In the genomic region with DNA sequence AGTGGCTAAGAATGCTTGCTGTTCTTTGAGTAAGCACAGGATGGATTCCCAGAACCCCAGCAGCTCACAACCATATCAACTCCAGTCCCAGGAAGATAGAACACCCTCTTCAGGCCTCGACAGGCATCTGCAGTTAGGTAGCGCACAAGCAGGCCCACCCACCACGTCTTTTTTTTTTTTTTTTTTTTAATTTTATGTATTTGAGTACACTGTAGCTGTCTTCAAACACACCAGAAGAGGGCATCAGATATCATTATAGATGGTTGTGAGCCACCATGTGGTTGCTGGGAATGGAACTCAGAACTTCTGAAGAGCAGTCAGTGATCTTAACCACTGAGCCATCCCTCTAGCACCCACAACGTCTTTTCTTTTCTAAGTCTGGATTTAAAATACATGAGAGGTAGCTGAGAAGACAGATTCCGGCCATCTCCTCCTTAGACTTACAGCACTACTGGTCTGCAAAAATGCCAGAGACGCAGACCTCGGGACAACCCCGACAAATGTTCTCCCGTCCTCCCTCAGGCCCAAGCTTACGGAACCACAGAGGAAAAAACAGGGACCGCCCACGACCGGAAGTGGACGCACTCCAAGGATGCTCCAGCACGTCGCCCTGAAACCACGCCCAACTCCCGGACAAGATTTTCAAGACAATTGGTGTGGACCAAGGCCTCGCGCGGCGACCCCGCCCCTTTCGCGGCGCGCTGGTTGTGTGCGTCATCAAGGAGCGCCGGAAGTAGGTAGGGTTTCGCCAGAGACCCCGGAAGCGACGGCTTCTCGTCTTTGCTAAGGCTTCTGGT, we compare ENCODE assay signal across 8 mouse cellular contexts. TPM values are rescaled to one million over a fixed set of nuclear protein-coding genes. Genes with fewer than 3 reads are reported as not detected.
DNase-seq lines count a peak whose midpoint lies in the region; ATAC-seq lines count a peak whose summit lies in the region.

A gene (plus strand): TSS at position 714 of the 797 bp plus-strand sequence.

- DNase-seq in CD4-positive, CD25-positive, alpha-beta regulatory T cell, adult 2 months (ENCODE audit: low read depth, low spot score): peak; percentile 99
- peak; percentile 93 for DNase-seq in fat pad, adult 2 months (ENCODE audit: extremely low read depth, low read depth, low spot score)
- DNase-seq in kidney, postnatal 10 days: peak; percentile 99
- peak; percentile 95 to 97 for DNase-seq in natural killer cell, adult 2 months (ENCODE audit: low spot score in 2 of 2)

- peaks cover 12% of the 10 kb centered on the region; the same call in 1 of the 2 replicates for H3K4me1 ChIP-seq in brown adipose tissue, adult 24 weeks (ENCODE audit: control insufficient read depth, insufficient read depth, insufficient read length, low read length)
- peaks cover 16% of the 10 kb centered on the region for H3K4me1 ChIP-seq in heart, embryonic 13.5 days
- H3K4me1 ChIP-seq in liver, embryonic 12.5 days: peaks cover 34% of the 10 kb centered on the region
- H3K4me1 ChIP-seq in stomach, embryonic 15.5 days: peaks cover 14% of the 10 kb centered on the region

- H3K27ac ChIP-seq in brown adipose tissue, adult 24 weeks (replicated peaks; ENCODE audit: low read depth, low read length): peak within 1 kb of the TSS; percentile 77
- peak within 1 kb of the TSS; percentile 73 for H3K27ac ChIP-seq in heart, embryonic 13.5 days (replicated peaks)
- peak within 1 kb of the TSS; percentile 86 for H3K27ac ChIP-seq in liver, embryonic 12.5 days
- peak within 1 kb of the TSS; percentile 77 for H3K27ac ChIP-seq in stomach, embryonic 15.5 days

- 0 out of 2 replicates have a peak, but pooled peaks cover 4% of the 10 kb centered on the region for H3K27me3 ChIP-seq in heart, embryonic 13.5 days (replicated peaks)
- H3K27me3 ChIP-seq in liver, embryonic 12.5 days (replicated peaks): no peaks in the 10 kb centered on the region
- H3K27me3 ChIP-seq in stomach, embryonic 15.5 days (replicated peaks): no peaks in the 10 kb centered on the region

- H3K4me2 ChIP-seq in heart, embryonic 13.5 days: peak within 1 kb of the TSS; percentile 95
- peak within 1 kb of the TSS; percentile 88 for H3K4me2 ChIP-seq in liver, embryonic 12.5 days
- peak within 1 kb of the TSS; percentile 69 for H3K4me2 ChIP-seq in stomach, embryonic 15.5 days

- 2% methylated on average over 35 of the region's 35 CpGs for WGBS in heart, embryonic 13.5 days
- WGBS in liver, embryonic 12.5 days (ENCODE audit: insufficient replicate concordance): 3% methylated on average over 35 of the region's 35 CpGs
- 1% methylated on average over 35 of the region's 35 CpGs for WGBS in stomach, embryonic 15.5 days

- ATAC-seq in heart, embryonic 13.5 days (ENCODE audit: extremely low read depth, insufficient number of reproducible peaks, low FRiP score, low TSS enrichment): peak; percentile 97
- ATAC-seq in liver, embryonic 12.5 days: peak; percentile 91
- peak; percentile 97 for ATAC-seq in stomach, embryonic 15.5 days (ENCODE audit: insufficient read depth, low FRiP score, low read depth)

- peaks cover 4% of the 10 kb centered on the region for H3K36me3 ChIP-seq in heart, embryonic 13.5 days
- peaks cover 10% of the 10 kb centered on the region for H3K36me3 ChIP-seq in liver, embryonic 12.5 days
- H3K36me3 ChIP-seq in stomach, embryonic 15.5 days: no peaks in the 10 kb centered on the region

- no peaks in the 10 kb centered on the region for H3K9me3 ChIP-seq in heart, embryonic 13.5 days
- no peaks in the 10 kb centered on the region for H3K9me3 ChIP-seq in liver, embryonic 12.5 days (replicated peaks)
- no peaks in the 10 kb centered on the region for H3K9me3 ChIP-seq in stomach, embryonic 15.5 days

- peak within 1 kb of the TSS; percentile 84 for H3K9ac ChIP-seq in heart, embryonic 13.5 days
- H3K9ac ChIP-seq in liver, embryonic 12.5 days: peak within 1 kb of the TSS; percentile 81
- H3K9ac ChIP-seq in stomach, embryonic 15.5 days: peak within 1 kb of the TSS; percentile 65

- peak within 1 kb of the TSS; percentile 93 for H3K4me3 ChIP-seq in brown adipose tissue, adult 24 weeks (ENCODE audit: insufficient read depth, low read depth, low read length)
- H3K4me3 ChIP-seq in heart, embryonic 13.5 days: peak within 1 kb of the TSS; percentile 74
- H3K4me3 ChIP-seq in liver, embryonic 12.5 days: peak within 1 kb of the TSS; percentile 93
- peak within 1 kb of the TSS; percentile 82 for H3K4me3 ChIP-seq in stomach, embryonic 15.5 days (replicated peaks)

RNA-seq across cellular contexts. Expression of the gene that starts here (rescaled TPM):
- polyA plus RNA-seq in brown adipose tissue, adult 24 weeks (2012; ENCODE audit: insufficient read depth, insufficient read length, missing spikeins): 91.4 and 101 TPM in 2 replicates
- polyA plus RNA-seq in heart, embryonic 13.5 days (2015; fragmentation: Nextera tagmentation; extraction: Ambion mirVana): 49.9 and 50.6 TPM in 2 replicates
- polyA plus RNA-seq in liver, embryonic 12.5 days (2016; fragmentation: Nextera tagmentation; extraction: Ambion mirVana): 55.6 and 59.2 TPM in 2 replicates
- 69.3 and 69.4 TPM in 2 replicates for polyA plus RNA-seq in stomach, embryonic 15.5 days (2015; fragmentation: Nextera tagmentation; extraction: Ambion mirVana)

Comparison
In these comparisons a context has a peak if more than half of its experiments do, and no peak if none do; other contexts are left out.
1. Peak in every context shown above with its lines: DNase-seq, ATAC-seq, H3K4me3 ChIP-seq and H3K27ac ChIP-seq.